Mouse (Mus musculus): Measurements from ENCODE around the gene Arhgap18. TPM values are rescaled to one million over a fixed set of nuclear protein-coding genes. Genes with fewer than 3 reads are reported as not detected.
A peak's percentile ranks its signal among the peaks of the same experiment; 100 is the strongest.

The Arhgap18 gene
- total RNA-seq, 1 experiment, result 3.1 TPM

- Histone ChIP-seq H3K4me1 (ENCODE audit: control insufficient read depth in 2 of 2, insufficient read depth in 2 of 2, low read length in 2 of 2, poor library complexity in 1 of 2) (no peaks in the 10 kb centered on the region), H3K9me3 (ENCODE audit: control insufficient read depth, insufficient read depth, low read depth, low read length) (no peaks in the 10 kb centered on the region), H3K9ac (ENCODE audit: insufficient read depth, low read depth, low read length, poor library complexity, severe bottlenecking) (no peak overlapping the region), H3K27ac (ENCODE audit: insufficient read depth, low read depth, low read length, poor library complexity, severe bottlenecking) (no peak overlapping the region), H3K36me3 (ENCODE audit: control insufficient read depth, insufficient read depth, low read length, poor library complexity, severe bottlenecking) (no peaks in the 10 kb centered on the region), H3K4me3 (ENCODE audit: insufficient read depth in 1 of 2, low read depth in 1 of 2, low read length in 2 of 2, poor library complexity in 1 of 2, severe bottlenecking in 1 of 2) (no peak overlapping the region)
- in situ Hi-C loops (cut with MboI; ENCODE audit: low sequenced_read_pairs in 2 of 2, unreplicated experiment in 2 of 2), result no loop called here
- no peak for DNase-seq (ENCODE audit: low read depth, low spot score)
- no peak for TF ChIP-seq HCFC1 (IDR thresholded peaks at IDR 0.05; ENCODE audit: borderline replicate concordance, insufficient read depth, low read length)
- TF ChIP-seq ZNF384 (IDR thresholded peaks at IDR 0.05; ENCODE audit: low read depth, low read length), result no peak
- no peak for TF ChIP-seq ZC3H11A (IDR thresholded peaks at IDR 0.05; ENCODE audit: borderline replicate concordance, low read depth, low read length)
- TF ChIP-seq MAFK (IDR thresholded peaks at IDR 0.05; ENCODE audit: insufficient read depth, low read depth, low read length), result no peak
- TF ChIP-seq CHD2 (IDR thresholded peaks at IDR 0.05; ENCODE audit: low read depth, low read length), result no peak
These were observed 43.4 kb downstream of the Arhgap18 start for GRCm38 (mm10) chr10:26796432-26797286.

- Histone ChIP-seq H3K9me3 (ENCODE audit: control insufficient read depth, insufficient read depth, low read depth, low read length) (no peaks in the 10 kb centered on the region), H3K4me1 (ENCODE audit: control insufficient read depth in 2 of 2, insufficient read depth in 2 of 2, low read length in 2 of 2, poor library complexity in 1 of 2) (no peaks in the 10 kb centered on the region), H3K27ac (ENCODE audit: insufficient read depth, low read depth, low read length, poor library complexity, severe bottlenecking) (no peak overlapping the region), H3K36me3 (ENCODE audit: control insufficient read depth, insufficient read depth, low read length, poor library complexity, severe bottlenecking) (no peaks in the 10 kb centered on the region), H3K9ac (ENCODE audit: insufficient read depth, low read depth, low read length, poor library complexity, severe bottlenecking) (no peak overlapping the region), H3K4me3 (ENCODE audit: insufficient read depth in 1 of 2, low read depth in 1 of 2, low read length in 2 of 2, poor library complexity in 1 of 2, severe bottlenecking in 1 of 2) (no peak overlapping the region)
- DNase-seq (ENCODE audit: low read depth, low spot score), result no peak
- in situ Hi-C loops (cut with MboI; ENCODE audit: low sequenced_read_pairs in 2 of 2, unreplicated experiment in 2 of 2), result no loop called here
- no peak for TF ChIP-seq HCFC1 (IDR thresholded peaks at IDR 0.05; ENCODE audit: borderline replicate concordance, insufficient read depth, low read length)
- TF ChIP-seq ZNF384 (IDR thresholded peaks at IDR 0.05; ENCODE audit: low read depth, low read length), result no peak
- no peak for TF ChIP-seq MAFK (IDR thresholded peaks at IDR 0.05; ENCODE audit: insufficient read depth, low read depth, low read length)
- TF ChIP-seq CHD2 (IDR thresholded peaks at IDR 0.05; ENCODE audit: low read depth, low read length), result no peak
These were observed 44.1 kb downstream of the Arhgap18 start for GRCm38 (mm10) chr10:26797287-26797672.

GRCm38 (mm10) chr10:26798752-26799411 is 45.7 kb downstream of the Arhgap18 start:
- in situ Hi-C loops (cut with MboI; ENCODE audit: low sequenced_read_pairs in 2 of 2, unreplicated experiment in 2 of 2), result no loop called here
- Histone ChIP-seq H3K27ac (ENCODE audit: insufficient read depth, low read depth, low read length, poor library complexity, severe bottlenecking) (no peak overlapping the region), H3K4me1 (ENCODE audit: control insufficient read depth in 2 of 2, insufficient read depth in 2 of 2, low read length in 2 of 2, poor library complexity in 1 of 2) (no peaks in the 10 kb centered on the region), H3K9me3 (ENCODE audit: control insufficient read depth, insufficient read depth, low read depth, low read length) (no peaks in the 10 kb centered on the region), H3K4me3 (ENCODE audit: insufficient read depth in 1 of 2, low read depth in 1 of 2, low read length in 2 of 2, poor library complexity in 1 of 2, severe bottlenecking in 1 of 2) (no peak overlapping the region), H3K36me3 (ENCODE audit: control insufficient read depth, insufficient read depth, low read length, poor library complexity, severe bottlenecking) (no peaks in the 10 kb centered on the region), H3K9ac (ENCODE audit: insufficient read depth, low read depth, low read length, poor library complexity, severe bottlenecking) (no peak overlapping the region)
- TF ChIP-seq ZNF384 (IDR thresholded peaks at IDR 0.05; ENCODE audit: low read depth, low read length), result no peak
- TF ChIP-seq MAFK (IDR thresholded peaks at IDR 0.05; ENCODE audit: insufficient read depth, low read depth, low read length), result no peak
- no peak for TF ChIP-seq ZC3H11A (IDR thresholded peaks at IDR 0.05; ENCODE audit: borderline replicate concordance, low read depth, low read length)
- no peak for TF ChIP-seq HCFC1 (IDR thresholded peaks at IDR 0.05; ENCODE audit: borderline replicate concordance, insufficient read depth, low read length)
- no peak for TF ChIP-seq CHD2 (IDR thresholded peaks at IDR 0.05; ENCODE audit: low read depth, low read length)
- no peak for DNase-seq (ENCODE audit: low read depth, low spot score)

GRCm38 (mm10) chr10:26799562-26800051 is 46.4 kb downstream of the Arhgap18 start:
- no peak overlapping the region for H3K4me3 ChIP-seq (ENCODE audit: insufficient read depth in 1 of 2, low read depth in 1 of 2, low read length in 2 of 2, poor library complexity in 1 of 2, severe bottlenecking in 1 of 2)
- in situ Hi-C loops (cut with MboI; ENCODE audit: low sequenced_read_pairs in 2 of 2, unreplicated experiment in 2 of 2), result no loop called here
- DNase-seq (ENCODE audit: low read depth, low spot score), result no peak
- H3K27ac ChIP-seq (ENCODE audit: insufficient read depth, low read depth, low read length, poor library complexity, severe bottlenecking), result no peak overlapping the region
- H3K4me1 ChIP-seq (ENCODE audit: control insufficient read depth in 2 of 2, insufficient read depth in 2 of 2, low read length in 2 of 2, poor library complexity in 1 of 2), result no peaks in the 10 kb centered on the region
- no peak overlapping the region for H3K9ac ChIP-seq (ENCODE audit: insufficient read depth, low read depth, low read length, poor library complexity, severe bottlenecking)
- TF ChIP-seq ZNF384 (IDR thresholded peaks at IDR 0.05; ENCODE audit: low read depth, low read length) (0 out of 2 replicates have a peak, but pooled peaks have one; percentile 6), CHD2 (IDR thresholded peaks at IDR 0.05; ENCODE audit: low read depth, low read length) (no peak)
- H3K36me3 ChIP-seq (ENCODE audit: control insufficient read depth, insufficient read depth, low read length, poor library complexity, severe bottlenecking), result no peaks in the 10 kb centered on the region
- H3K9me3 ChIP-seq (ENCODE audit: control insufficient read depth, insufficient read depth, low read depth, low read length), result no peaks in the 10 kb centered on the region

All from ES-E14 (cell line).